ENCODE assay signal across 24 mouse cellular contexts in genomic region chr13:38078836-38079235, GRCm38 (mm10). TPM values are rescaled to one million over a fixed set of nuclear protein-coding genes. Genes with fewer than 3 reads are reported as not detected.
DNase-seq lines count a peak whose midpoint lies in the region; ATAC-seq and TF ChIP-seq lines count a peak whose summit lies in the region.
"Had no signal": no experiment of that assay in that cellular context is flagged by ENCODE, and none has a peak within 500 bp of the region (broad histone marks: within the 10 kb centered on the region; RNA-seq: fewer than 3 reads in every experiment).

No protein-coding gene starts in this region.

- TF ChIP-seq EP300 in CH12.LX (IDR thresholded peaks at IDR 0.05; ENCODE audit: low read length), result peak; percentile 45; the same call in 1 of the 2 replicates

- no peak for TF ChIP-seq RAD21 in CH12.LX (IDR thresholded peaks at IDR 0.05; ENCODE audit: low read depth, low read length)

- no peak overlapping the region for H3K9ac ChIP-seq in CH12.LX (ENCODE audit: insufficient read depth, low read depth)
- no peak overlapping the region for H3K9ac ChIP-seq in intestine, postnatal 0 days (ENCODE audit: low read depth, low read length)
- H3K9ac ChIP-seq: embryonic facial prominence, embryonic 15.5 days; heart, embryonic 15.5 days; hindbrain, embryonic 15.5 days had no signal

- intact Hi-C loops in heart, postnatal 14 days (cut with DNase I), result no loop called here

- H3K4me1 ChIP-seq in CH12.LX (ENCODE audit: control insufficient read depth in 1 of 2, insufficient read depth in 2 of 2), result peaks cover 13 to 28% of the 10 kb centered on the region in 2 experiments
- peaks cover 6% of the 10 kb centered on the region; the same call in 1 of the 2 replicates for H3K4me1 ChIP-seq in intestine, postnatal 0 days (replicated peaks; ENCODE audit: control insufficient read depth, insufficient read depth, low read length)
- H3K4me1 ChIP-seq: hindbrain, embryonic 15.5 days had no signal

- no peak for TF ChIP-seq CTCF in CH12.LX (conservative IDR thresholded peaks at IDR 0.05 in 1 of 2, IDR thresholded peaks at IDR 0.05 in 1 of 2; ENCODE audit: low read depth in 2 of 2, low read length in 2 of 2)
- TF ChIP-seq CTCF in intestine, postnatal 0 days (IDR thresholded peaks at IDR 0.05; ENCODE audit: low read depth), result no peak

- TF ChIP-seq POLR2A in CH12.LX (IDR thresholded peaks at IDR 0.05; ENCODE audit: low read depth, low read length), result no peak

- no peaks in the 10 kb centered on the region for H3K27me3 ChIP-seq in CH12.LX (replicated peaks)
- no peaks in the 10 kb centered on the region; the same call in 1 of the 2 replicates for H3K27me3 ChIP-seq in splenic B cell, adult 2 months (ENCODE audit: control insufficient read depth, insufficient read depth, low read length, poor library complexity, severe bottlenecking)
- H3K27me3 ChIP-seq in intestine, postnatal 0 days (replicated peaks; ENCODE audit: control insufficient read depth, insufficient read depth, low read length), result no peaks in the 10 kb centered on the region
- H3K27me3 ChIP-seq: embryonic facial prominence, embryonic 15.5 days; heart, embryonic 15.5 days; hindbrain, embryonic 15.5 days; Patski had no signal

- 55% methylated on average over 6 of the region's 6 CpGs for WGBS in intestine, postnatal 0 days

- H3K4me2 ChIP-seq in CH12.LX (ENCODE audit: insufficient read depth, low read depth, poor library complexity, severe bottlenecking), result peak overlapping the region; percentile 77
- no peak overlapping the region for H3K4me2 ChIP-seq in intestine, postnatal 0 days (replicated peaks; ENCODE audit: low read depth)
- H3K4me2 ChIP-seq: embryonic facial prominence, embryonic 15.5 days; heart, embryonic 11.5 days; heart, embryonic 15.5 days; hindbrain, embryonic 15.5 days had no signal

- dilution Hi-C loops in CH12.LX (cut with MboI; ENCODE audit: extremely low pct_ligation_motif_present, extremely low pct_unique_long_range_greater_than_20kb, low sequenced_read_pairs), result no loop called here

- no peak overlapping the region for H3K4me3 ChIP-seq in CH12.LX (replicated peaks in 1 of 3; ENCODE audit: low read depth in 2 of 3, low read length in 2 of 3, poor library complexity in 1 of 3)
- H3K4me3 ChIP-seq in intestine, postnatal 0 days (ENCODE audit: low read depth, low read length), result no peak overlapping the region
- H3K4me3 ChIP-seq: embryonic facial prominence, embryonic 15.5 days; erythroblast, embryonic 14.5 days; forebrain, embryonic 10.5 days; heart, adult 2 months; heart, embryonic 15.5 days; hindbrain, embryonic 15.5 days had no signal

- no peaks in the 10 kb centered on the region for H3K36me3 ChIP-seq in CH12.LX (replicated peaks in 1 of 2; ENCODE audit: control insufficient read depth in 1 of 2, insufficient read depth in 1 of 2, low read length in 1 of 2)
- H3K36me3 ChIP-seq in splenic B cell, adult 2 months (ENCODE audit: control insufficient read depth, insufficient read depth, low read length, poor library complexity, severe bottlenecking), result no peaks in the 10 kb centered on the region
- H3K36me3 ChIP-seq in intestine, postnatal 0 days (ENCODE audit: control insufficient read depth, insufficient read depth), result no peaks in the 10 kb centered on the region
- H3K36me3 ChIP-seq: embryonic facial prominence, embryonic 15.5 days; forebrain, embryonic 10.5 days; heart, embryonic 15.5 days; hindbrain, embryonic 15.5 days had no signal

- H3K79me2 ChIP-seq in CH12.LX (replicated peaks; ENCODE audit: control insufficient read depth, extremely low read depth, insufficient read depth, poor library complexity, severe bottlenecking), result no peaks in the 10 kb centered on the region

- in situ Hi-C loops in CH12.LX (cut with MboI; ENCODE audit: low pct_ligation_motif_present, low pct_unique_long_range_greater_than_20kb, low sequenced_read_pairs), result no loop called here

- no peak overlapping the region for H3K27ac ChIP-seq in CH12.LX (ENCODE audit: insufficient read depth, low read depth)
- H3K27ac ChIP-seq in intestine, postnatal 0 days (ENCODE audit: low read depth, low read length), result no peak overlapping the region
- H3K27ac ChIP-seq: forebrain, embryonic 10.5 days; heart, adult 2 months; heart, embryonic 15.5 days; hindbrain, embryonic 15.5 days had no signal

- ATAC-seq in common myeloid progenitor, adult 5-6 weeks (replicated peaks; ENCODE audit: low read depth, poor library complexity, severe bottlenecking), result peak; percentile 64
- ATAC-seq in intestine, postnatal 0 days, result no peak
- ATAC-seq: activated CD4-positive, CD25-positive, alpha-beta regulatory T cell, adult 4 months; forebrain, embryonic 14.5 days; Patski had no signal

- no peaks in the 10 kb centered on the region for H3K9me3 ChIP-seq in CH12.LX (replicated peaks; ENCODE audit: low read length)
- no peaks in the 10 kb centered on the region for H3K9me3 ChIP-seq in intestine, postnatal 0 days (ENCODE audit: control insufficient read depth)
- H3K9me3 ChIP-seq: embryonic facial prominence, embryonic 15.5 days; forebrain, embryonic 10.5 days; heart, embryonic 15.5 days; hindbrain, embryonic 15.5 days had no signal

- DNase-seq in A20 (ENCODE audit: low read depth, low spot score) (peak; percentile 49), CH12.LX (ENCODE audit: extremely low read depth) (no peak)
- DNase-seq in splenic B cell, adult 2 months (ENCODE audit: low read depth, low spot score), result peak; percentile 35
- no peak for DNase-seq in left cerebral cortex, adult 9 months (ENCODE audit: low spot score in 2 of 2)
- DNase-seq in heart, postnatal 14 days, result no peak
- DNase-seq: adrenal gland, postnatal 14 days; cerebellum, adult 18-20 months; cerebellum, adult 9-11 months; cerebellum, postnatal 36 days; embryo, embryonic 11 days; gastrocnemius, postnatal 36 days; heart, adult 2 months; kidney, adult 11 months had no signal

TF ChIP-seq in CH12.LX, 34 proteins besides CTCF, POLR2A, EP300 and RAD21:
- no peak for TF ChIP-seq MXI1 (IDR thresholded peaks at IDR 0.05; ENCODE audit: low read depth, low read length)
- no peak for TF ChIP-seq ZKSCAN1 (IDR thresholded peaks at IDR 0.05; ENCODE audit: borderline replicate concordance, low read depth, low read length)
- TF ChIP-seq IRF4 (IDR thresholded peaks at IDR 0.05; ENCODE audit: low read depth, low read length), result peak; percentile 38; the same call in 1 of the 2 replicates
- TF ChIP-seq BHLHE40 (IDR thresholded peaks at IDR 0.05; ENCODE audit: low read depth, low read length), result no peak
- no peak for TF ChIP-seq MYC (IDR thresholded peaks at IDR 0.05; ENCODE audit: low read depth, low read length)
- no peak for TF ChIP-seq GABPA (IDR thresholded peaks at IDR 0.05; ENCODE audit: insufficient replicate concordance, low read depth, low read length)

RNA-seq across cellular contexts. Expression of gene Cage1, which starts 42.0 kb away (rescaled TPM):
- total RNA-seq in CH12.LX (2012; rRNA removed), result 1.1 and 1.2 TPM in 2 replicates
- 1.3 and 1.6 TPM in 2 replicates for total RNA-seq in CH12.LX (2014; rRNA removed)
- polyA plus RNA-seq in CH12.LX (2012; ENCODE audit: insufficient read length, low read depth), result 1.4 and 1.5 TPM in 2 replicates
- 2.5 and 3.7 TPM in 2 replicates for total RNA-seq in common myeloid progenitor, adult 5-6 weeks (2017)
- total RNA-seq in heart, postnatal 14 days (2021), result 1 to 10 TPM; 1.3 to 1.4 TPM
- 0.63 and 0.71 TPM in 2 replicates for polyA plus RNA-seq in intestine, postnatal 0 days (2015; fragmentation: Nextera tagmentation; extraction: Ambion mirVana)

RNA-seq across cellular contexts. Expression of gene Riok1, which starts 42.0 kb away (rescaled TPM):
- total RNA-seq in CH12.LX (2012; rRNA removed) (33.9 and 42.6 TPM in 2 replicates), CH12.LX (2014; rRNA removed) (67.0 and 70.9 TPM in 2 replicates)
- 52.2 and 52.4 TPM in 2 replicates for polyA plus RNA-seq in CH12.LX (2012; ENCODE audit: insufficient read length, low read depth)
- 107 and 121 TPM in 2 replicates for total RNA-seq in common myeloid progenitor, adult 5-6 weeks (2017)
- total RNA-seq in heart, postnatal 14 days (2021), result 10 to 100 TPM; 11.7 to 14.2 TPM
- 15.7 and 20.6 TPM in 2 replicates for polyA plus RNA-seq in intestine, postnatal 0 days (2015; fragmentation: Nextera tagmentation; extraction: Ambion mirVana)

Comparison
In these comparisons a context has a peak if more than half of its experiments do, and no peak if none do; other contexts are left out.
1. DNase-seq: peak in A20 (single experiment) and splenic B cell, adult 2 months (single experiment); none in CH12.LX (single experiment), left cerebral cortex, adult 9 months (0 of 2) and heart, postnatal 14 days (0 of 2).